Mouse (Mus musculus): ENCODE measurements around the gene Tm6sf1.

- no peak for TF ChIP-seq CTCF (IDR thresholded peaks at IDR 0.05; ENCODE audit: insufficient read depth, low read depth, low read length)
- TF ChIP-seq POLR2A (IDR thresholded peaks at IDR 0.05; ENCODE audit: insufficient read depth, low read depth, low read length): no peak
Measured at GRCm38 (mm10) chr7:81904926-81905325, 46.1 kb downstream of the Tm6sf1 start.
